Mouse (Mus musculus): ENCODE measurements at regions not wholly inside any gene's neighbourhood (a gene's known extent, or its start where the extent isn't known, plus 50 kb on each side); places are given as distances from the start of the nearest gene placed in this dataset.

DNA sequence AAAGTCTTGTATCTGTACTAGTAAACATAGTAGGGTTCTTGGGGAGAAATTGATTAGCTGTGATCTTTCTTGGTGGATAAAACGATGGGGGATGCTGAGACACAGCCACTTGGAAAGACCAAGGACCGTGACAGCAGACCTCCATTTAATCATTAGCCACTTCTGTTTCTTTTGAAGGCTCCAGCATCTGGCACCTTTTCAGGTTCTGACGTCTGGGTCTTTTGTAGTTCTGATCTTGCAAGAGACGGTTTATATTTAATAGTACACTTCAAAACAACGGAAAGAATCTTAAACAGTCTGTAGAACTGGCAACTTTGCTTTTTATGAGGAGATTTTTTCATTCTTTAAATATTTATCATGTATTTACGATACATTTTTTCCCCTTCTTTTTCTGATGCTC, 116.6 kb upstream of the 9330182O14Rik start:
- no peak for TF ChIP-seq GATA1 (IDR thresholded peaks at IDR 0.05; ENCODE audit: borderline replicate concordance, low read length)
- TF ChIP-seq FLI1 (IDR thresholded peaks at IDR 0.05; ENCODE audit: low read length): no peak

Data from megakaryocyte, embryonic 14.5 days (primary cell).